Mouse (Mus musculus) myocyte (in vitro differentiated cells): ENCODE measurements around the gene Dmkn.

ENCODE experiments used
- CEBPB ChIP-seq: IDR thresholded peaks from 2 replicates; pipeline ENCODE4 v1.6.1; 2011; ENCODE audit warnings: mild to moderate bottlenecking, moderate library complexity; ENCODE audit not compliant: poor library complexity, insufficient read depth, severe bottlenecking
- POLR2A ChIP-seq: IDR thresholded peaks from one replicate; pipeline ENCODE4 v1.6.1; 2011; ENCODE audit warnings: low read depth, mild to moderate bottlenecking, control low read depth, moderate library complexity; ENCODE audit not compliant: insufficient read length
- TCF12 ChIP-seq: IDR thresholded peaks from one replicate; pipeline ENCODE4 v1.6.1; 2011; ENCODE audit warnings: mild to moderate bottlenecking, control low read depth; ENCODE audit not compliant: poor library complexity, insufficient read depth, severe bottlenecking
- USF1 ChIP-seq: IDR thresholded peaks from one replicate; pipeline ENCODE4 v1.6.1; 2011; ENCODE audit warnings: low read depth, mild to moderate bottlenecking, control low read depth, moderate library complexity

DNA sequence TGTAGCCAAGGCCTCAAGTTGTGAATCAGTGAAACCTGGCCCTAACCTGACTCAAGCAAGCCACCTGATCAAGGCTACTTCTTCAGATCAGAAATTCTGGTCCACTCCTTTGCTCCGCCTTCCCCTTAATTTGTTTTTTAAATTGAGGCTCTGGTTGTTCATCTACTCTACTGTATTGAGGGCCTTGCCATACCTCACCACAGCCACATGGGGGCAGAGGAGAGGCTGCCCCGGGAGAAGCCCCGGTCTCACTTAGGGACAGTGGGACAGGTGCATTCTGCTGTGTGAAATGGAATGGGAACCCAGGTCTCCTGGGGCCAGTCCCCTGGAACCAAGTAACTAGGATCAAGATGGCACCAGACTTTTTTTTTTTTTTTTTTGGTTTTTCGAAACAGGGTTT lies 18.2 kb downstream of the Dmkn start:
- TF ChIP-seq POLR2A: no peak
- TF ChIP-seq USF1: no peak
- TF ChIP-seq TCF12: no peak
- no peak for TF ChIP-seq CEBPB
